Mouse (Mus musculus): Measurements from ENCODE around the gene Rhox10.
"Not testable (repeated sequence)": the region's sequence is repeated elsewhere in the genome, so short reads cannot be mapped to it uniquely, and the experiment has no call there.

Rhox10 gene

DNA sequence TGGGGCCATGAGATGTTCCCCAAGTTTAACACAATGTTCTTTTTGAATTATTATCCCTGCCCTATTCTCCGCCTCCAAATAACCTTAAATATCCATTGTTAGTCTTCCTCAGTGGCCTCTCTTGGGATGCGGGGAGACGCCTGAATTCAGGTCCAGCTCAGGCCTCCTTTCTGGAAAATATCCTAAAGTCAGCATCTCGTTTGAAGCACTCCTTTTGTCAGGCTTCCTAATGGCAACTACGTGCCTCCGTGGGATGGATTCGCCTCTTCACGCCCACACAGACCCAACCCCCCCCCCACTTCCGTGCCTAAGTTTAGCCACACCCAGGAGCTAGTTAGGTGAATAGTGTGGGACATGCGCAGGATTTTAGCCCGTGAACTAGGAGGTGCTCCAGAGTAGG lies at the start of gene Rhox10:
Rhox10 (plus strand) TSS at position 301 of the 400 bp plus-strand sequence.
- in situ Hi-C loops (cut with MboI, MseI), result no loop called here

DNA sequence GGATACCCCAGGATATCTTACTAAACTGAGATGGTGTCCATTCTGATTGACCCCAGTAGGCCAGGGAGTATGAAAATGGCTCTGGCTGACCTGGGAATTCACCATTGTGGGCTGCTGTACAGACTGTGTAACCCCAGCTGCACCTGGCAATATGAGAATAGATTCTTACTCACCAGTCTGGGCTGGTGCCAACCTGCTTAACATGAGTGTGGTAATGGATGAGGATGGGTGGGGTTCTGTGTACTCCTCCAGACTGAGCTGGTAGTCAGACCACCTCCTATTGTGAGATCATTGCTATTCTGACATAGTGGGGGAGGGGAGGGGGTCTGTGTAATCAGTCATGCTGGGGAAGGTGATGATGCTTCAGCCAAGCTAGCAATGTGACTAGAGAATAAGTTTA lies 47.7 kb upstream of the Rhox10 start, which contains the start of gene Btg1-ps1:
Btg1-ps1 (minus strand) TSS at position 219 of the 400 bp plus-strand sequence.
- in situ Hi-C loops (cut with MboI, MseI), result not testable (repeated sequence)

DNA sequence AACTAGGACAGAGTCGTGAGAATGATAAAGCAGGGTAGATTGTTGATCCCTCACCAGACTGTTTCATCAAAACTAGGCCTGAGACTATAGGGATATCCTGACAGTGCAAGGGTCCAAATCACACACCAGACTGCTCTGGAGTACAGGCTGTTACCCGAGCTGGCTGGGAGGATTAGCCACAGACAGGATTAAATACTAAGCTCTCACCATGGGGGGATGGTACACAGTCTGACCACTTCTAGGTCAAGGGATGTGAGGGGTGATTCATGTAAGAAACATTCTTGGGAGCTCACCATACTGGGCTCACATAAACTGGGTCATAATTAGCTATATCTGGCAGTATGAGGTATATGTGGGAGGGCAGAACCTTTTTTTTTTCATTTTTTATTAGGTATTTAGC lies 32.4 kb upstream of the Rhox10 start:
- in situ Hi-C loops (cut with MboI, MseI), result no loop called here

DNA sequence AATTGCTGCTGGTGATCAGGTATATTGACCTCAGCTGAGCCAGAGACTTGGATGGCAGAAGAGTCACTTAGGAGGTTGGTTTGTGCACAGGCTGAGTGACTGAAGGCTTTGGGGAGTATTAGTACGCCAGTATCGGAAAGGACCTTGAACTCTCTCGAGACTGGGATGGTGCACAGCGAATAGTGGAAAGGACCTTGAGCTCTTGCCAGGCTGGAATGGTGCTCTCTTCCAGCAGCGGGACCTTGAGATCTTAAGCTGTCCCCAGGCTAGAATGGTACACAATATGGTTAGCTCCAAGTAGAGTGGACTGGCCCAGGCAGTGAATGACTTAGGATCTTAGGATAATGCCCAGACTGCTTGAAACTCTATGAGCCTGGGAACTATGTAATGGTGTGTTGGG lies 26.6 kb upstream of the Rhox10 start:
- in situ Hi-C loops (cut with MboI, MseI), result no loop called here

DNA sequence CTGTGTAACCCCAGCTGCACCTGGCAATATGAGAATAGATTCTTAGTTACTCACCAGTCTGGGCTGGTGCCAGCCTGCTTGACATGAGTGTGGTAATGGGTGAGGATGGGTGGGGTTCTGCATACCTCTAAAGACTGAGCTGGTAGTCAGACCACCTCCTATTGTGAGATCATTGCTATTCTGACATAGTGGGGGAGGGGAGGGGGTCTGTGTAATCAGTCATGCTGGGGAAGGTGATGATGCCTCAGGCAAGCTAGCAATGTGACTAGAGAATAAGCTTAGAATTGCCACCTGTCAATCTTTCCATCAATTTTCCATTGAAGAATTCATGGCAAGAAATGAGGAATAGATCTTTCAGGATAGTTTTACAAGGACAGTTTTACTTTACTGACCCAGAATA lies 23.3 kb upstream of the Rhox10 start, which contains the start of gene Btg1-ps2:
Btg1-ps2 (minus strand) TSS at position 101 of the 400 bp plus-strand sequence.
- in situ Hi-C loops (cut with MboI, MseI), result not testable (repeated sequence)

DNA sequence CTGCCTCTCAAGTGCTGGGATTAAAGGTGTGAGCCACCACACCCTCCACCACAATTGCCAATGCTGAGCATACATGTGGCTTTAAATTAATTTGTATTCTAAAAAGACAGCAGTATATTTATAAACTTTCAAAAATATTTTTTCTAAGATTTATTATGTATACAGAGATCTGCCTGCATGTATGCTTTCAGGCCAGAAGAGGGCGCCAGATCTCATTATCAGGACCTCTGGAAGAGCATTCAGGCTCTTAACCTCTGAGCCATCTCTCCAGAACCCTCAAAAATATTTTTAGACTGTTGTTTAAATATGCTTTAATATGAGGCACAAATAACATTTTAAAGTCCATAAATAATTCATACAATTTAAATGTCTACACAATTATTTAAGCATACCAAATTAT lies 4.7 kb upstream of the Rhox10 start:
- in situ Hi-C loops (cut with MboI, MseI), result no loop called here

DNA sequence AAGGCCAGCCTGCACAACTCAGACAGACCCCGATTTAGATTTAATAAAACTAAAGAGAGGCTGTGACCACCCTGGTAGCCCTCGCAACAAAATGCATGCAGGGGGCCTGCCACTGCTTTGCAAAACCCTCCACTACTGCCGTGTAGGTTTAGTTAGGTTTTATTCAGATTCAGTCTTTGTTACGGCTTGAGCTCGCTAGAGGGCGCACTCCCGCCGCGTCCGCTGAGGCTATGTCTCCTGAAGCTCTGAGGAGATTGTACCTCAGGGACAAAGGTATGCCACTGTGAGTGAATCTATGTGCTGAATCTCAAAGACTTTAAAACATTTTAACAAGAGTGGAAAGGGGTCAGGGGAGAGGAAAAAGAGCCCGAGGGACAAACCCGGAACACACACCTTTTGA lies 18.0 kb downstream of the Rhox10 start:
- in situ Hi-C loops (cut with MboI, MseI), result loop anchor here in 1 of 2 experiments (10.0 kb wide), 1 partner anchor 1199 kb away; no protein-coding TSS in a partner anchor

DNA sequence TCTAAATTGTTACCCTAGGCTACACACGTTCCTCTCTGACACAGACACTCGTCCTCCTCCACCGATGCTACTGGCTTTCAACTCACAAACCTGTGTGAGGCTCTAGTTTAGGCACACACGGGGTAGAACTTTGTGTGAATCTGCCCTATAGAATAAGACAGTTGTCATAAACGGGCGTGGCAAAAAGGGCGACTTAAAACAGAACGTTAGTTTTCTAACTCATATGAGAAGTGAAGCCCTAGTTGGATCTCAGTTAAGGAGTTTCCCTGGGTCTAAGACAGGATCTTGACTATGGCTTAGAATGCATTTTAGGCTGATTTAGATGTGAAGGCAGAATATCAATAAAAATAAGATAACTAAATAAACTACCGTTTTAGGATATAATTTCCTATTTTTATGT lies 18.8 kb downstream of the Rhox10 start, which contains the start of gene Rhox11:
Rhox11 (minus strand) TSS at position 101 of the 400 bp plus-strand sequence.
- in situ Hi-C loops (cut with MboI, MseI), result loop anchor here in 1 of 2 experiments (10.0 kb wide), 1 partner anchor 1200 kb away; no protein-coding TSS in a partner anchor

DNA sequence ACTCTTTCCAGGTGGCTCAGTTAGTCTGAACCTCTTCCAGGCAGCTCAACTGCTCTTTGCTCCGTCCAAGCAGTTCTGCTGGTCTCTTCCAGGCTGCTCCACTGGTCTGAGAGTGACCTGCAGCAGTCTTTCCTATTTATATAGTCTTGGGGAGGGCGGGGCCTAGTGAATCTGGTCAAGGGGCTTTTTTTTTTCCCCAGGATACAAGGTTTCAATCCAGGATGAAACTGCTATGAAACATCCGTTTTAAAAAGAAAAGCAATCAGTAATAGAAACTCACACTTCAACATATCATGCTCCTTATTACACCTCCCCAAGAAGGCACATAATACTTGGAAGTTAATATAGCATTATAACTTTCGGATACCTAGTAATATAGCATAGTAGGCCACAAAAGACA lies 44.5 kb downstream of the Rhox10 start, which contains the start of gene Rhox12:
Rhox12 (minus strand) TSS at position 101 of the 400 bp plus-strand sequence.
- in situ Hi-C loops (cut with MboI, MseI), result no loop called here

DNA sequence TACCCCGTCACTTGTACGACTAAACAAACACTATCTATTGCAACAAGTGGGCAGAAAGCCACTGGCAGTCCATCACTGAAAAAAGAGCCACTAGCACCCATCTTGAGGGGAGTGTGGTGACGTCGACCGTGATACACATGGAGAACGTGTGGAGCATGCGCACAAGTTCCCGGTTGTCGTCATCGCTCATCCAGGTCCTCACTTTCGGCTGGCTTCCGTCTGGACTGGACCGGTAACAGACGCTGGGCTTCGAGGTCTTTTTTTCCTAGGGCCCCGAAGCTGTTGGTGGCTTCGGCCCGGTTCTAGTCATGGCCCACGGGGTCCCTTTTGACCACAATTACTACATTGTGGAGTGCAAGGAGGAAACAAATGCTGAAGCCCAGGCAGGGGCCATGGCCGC lies 54.7 kb downstream of the Rhox10 start, which contains the start of gene Rhox13:
Rhox13 (plus strand) TSS at position 238 of the 400 bp plus-strand sequence.
- in situ Hi-C loops (cut with MboI, MseI), result no loop called here
